Mouse (Mus musculus): ENCODE data around the gene Crmp1.

DNA sequence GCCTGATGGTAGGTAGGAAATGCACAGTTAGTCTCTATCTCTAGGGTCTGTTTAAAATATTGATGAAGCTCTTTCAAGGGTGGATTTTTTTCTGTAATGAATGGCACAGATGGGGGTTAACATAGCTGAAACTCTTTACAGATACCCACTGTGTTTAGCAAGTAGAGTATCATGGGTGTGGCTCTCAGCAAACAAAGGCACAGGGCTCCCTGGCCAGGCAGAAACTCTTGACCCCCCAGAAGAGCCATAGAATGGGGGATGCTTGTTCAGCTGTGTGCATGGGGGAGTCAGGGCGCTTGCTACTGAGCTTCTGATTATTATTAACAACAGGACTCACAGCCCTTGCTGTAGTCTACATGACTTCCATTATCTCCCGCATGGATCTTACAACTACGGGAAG lies 7.1 kb downstream of the Crmp1 start:
- TF ChIP-seq CTCF (IDR thresholded peaks at IDR 0.05) (no peak), EP300 (IDR thresholded peaks at IDR 0.05) (no peak)
